Mouse (Mus musculus) embryo, embryonic 11 days (tissue): ENCODE data around the gene Akr1b7.

ENCODE experiments used
- DNase-seq: peaks from one replicate; pipeline ENCODE4 v3.0.0-alpha.2; 2015

The Akr1b7 gene

DNA sequence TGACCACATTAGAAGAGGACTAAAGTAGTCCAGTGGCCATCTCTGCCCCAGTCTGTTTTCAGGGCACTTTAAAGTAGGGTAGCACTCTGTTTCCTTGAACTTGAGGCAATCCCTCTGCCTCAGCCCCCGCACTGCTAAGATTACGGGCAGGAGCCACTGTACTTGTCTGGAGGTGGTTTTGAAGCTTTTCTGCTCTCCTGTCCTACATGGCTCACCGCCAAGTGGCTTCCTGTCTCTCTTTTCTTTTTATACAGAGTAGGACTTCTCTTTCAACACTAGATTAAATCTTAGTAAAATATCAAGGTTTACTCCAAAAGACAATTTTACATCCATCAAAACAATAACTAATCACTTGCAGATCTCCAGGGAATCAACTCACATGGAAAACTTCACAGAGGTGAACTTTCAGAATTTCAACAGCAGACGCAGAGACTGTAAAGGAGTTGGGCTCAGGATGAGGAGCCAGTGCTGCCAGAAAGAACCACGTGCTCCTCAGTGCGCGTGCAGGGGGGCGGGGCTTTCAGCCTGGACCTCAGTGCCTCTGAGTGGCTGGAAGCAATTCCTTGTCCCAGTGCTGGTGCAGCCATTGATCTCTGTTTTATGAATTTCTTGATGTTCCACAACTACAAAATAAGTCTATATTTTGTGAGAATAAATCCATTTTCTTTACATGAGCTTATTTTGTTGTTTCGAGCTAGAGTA lies 29.6 kb downstream of the Akr1b7 start:
- DNase-seq: no peak

GRCm38 (mm10) chr6:34443791-34444190 lies 31.7 kb downstream of the Akr1b7 start:
- no peak for DNase-seq

- peak; percentile 86 for DNase-seq
These were observed 35.8 kb downstream of the Akr1b7 start for GRCm38 (mm10) chr6:34447961-34448360.

GRCm38 (mm10) chr6:34448696-34449095 lies 36.6 kb downstream of the Akr1b7 start:
- no peak for DNase-seq

DNA sequence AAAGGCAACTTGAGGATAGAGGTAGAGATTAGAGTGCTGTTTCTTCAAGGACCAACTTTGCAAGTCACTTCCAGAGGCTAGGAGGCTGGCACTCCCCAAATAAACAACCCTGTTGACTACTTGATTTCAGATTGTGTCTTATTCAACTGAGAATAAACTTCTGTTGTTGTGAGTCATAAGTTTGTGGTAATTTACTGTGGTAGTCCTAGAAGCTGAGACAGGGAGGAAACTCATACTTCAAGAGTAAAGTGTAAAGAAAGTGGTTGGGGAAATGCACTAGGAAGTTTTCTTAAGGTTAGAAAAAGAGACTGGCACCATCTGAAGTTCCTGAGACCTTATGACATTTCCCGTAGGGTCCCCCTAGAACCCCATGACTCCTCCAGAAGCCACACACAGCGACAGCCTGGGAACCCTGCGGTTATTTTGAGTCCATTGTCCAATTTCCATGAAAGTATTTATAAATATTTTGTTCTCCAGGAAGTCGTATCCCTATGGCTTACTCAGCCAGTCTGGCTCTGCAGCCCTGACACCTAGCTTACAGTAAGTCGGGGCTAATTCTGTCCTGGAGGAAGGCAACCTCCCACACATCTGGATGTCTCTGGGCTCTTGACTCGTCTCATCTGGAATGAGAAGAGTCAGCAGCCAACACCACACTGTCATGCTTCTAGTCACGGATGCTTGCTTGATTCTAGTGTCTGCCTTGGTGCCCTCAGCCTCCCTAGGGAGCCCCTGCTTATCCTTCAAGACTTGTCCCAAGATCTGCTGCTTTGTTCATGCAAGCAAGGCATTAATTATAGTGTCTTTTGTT lies 41.0 kb downstream of the Akr1b7 start:
- no peak for DNase-seq

DNA sequence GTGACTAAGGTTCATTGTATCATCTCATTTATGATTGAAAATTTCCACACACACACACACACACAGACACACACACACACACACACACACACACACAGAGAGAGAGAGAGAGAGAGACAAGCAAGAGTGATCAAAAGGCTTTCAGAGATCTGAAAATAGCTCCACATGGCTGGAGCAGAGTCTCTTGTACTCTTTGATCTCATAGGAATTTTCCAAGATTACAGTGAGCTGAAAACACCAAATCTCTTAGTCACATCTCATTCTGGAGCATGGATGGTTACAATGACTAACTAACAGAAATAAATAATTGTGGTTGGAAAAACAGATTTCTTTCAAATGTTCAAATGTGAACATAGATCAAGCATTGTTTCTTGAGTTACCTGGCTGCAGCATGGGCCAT lies 47.3 kb downstream of the Akr1b7 start:
- DNase-seq: no peak

DNA sequence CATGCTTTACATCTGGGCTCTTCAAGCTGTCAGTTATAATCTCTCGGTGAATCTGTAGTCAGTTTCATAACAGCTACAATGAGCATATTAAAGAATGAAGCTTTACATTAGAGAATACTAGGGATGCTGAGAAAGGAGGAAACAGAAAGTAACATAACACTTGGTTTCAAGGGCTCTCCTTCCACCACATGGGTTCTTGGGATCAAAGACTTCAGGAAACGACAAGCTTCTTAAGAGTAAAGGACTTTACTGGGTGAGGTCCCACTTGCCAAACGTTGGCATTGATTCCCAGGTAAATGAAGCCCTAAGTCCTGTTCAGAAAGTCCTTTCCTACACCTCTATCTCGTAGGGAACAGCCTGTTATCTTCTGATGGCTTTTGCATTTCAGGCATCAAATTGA lies 48.5 kb downstream of the Akr1b7 start:
- no peak for DNase-seq

GRCm38 (mm10) chr6:34463582-34463981 lies 51.4 kb downstream of the Akr1b7 start:
- DNase-seq: no peak

DNA sequence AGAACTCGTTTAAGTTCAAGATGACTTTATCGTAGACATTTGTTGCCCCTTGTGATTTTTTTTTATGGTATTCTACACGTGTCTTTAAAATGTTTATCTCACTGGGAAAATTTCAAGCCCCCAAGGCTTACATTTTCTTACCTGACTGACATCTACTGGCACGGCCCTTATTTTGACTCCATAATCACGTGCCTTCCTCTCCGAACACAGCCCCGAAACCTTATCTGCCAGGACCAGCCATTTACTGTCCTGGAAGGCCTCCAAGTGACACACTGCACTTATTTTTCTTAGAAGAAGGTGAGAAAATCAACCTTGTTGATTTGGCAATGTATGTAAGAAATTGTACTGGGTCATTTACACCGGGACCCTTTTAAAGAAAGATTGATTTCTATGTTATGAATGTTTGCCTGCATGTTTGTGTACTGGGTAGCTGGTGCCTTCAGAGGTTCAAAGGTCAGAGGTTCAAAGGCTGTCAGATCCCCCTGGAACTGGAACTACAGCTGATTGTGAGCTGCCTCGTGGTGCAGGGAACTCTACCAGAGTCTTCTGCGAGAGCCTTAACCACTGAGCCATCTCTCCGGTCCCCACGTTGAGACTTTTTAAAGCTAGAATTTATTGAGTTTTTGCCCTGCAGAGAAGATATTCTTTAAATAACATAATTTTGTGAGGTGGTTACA lies 59.4 kb downstream of the Akr1b7 start:
- no peak for DNase-seq
